Mouse (Mus musculus) liver, adult 2 months (tissue): Measurements from ENCODE around the gene Smtnl1. TPM values are rescaled to one million over a fixed set of nuclear protein-coding genes. Genes with fewer than 3 reads are reported as not detected.

Experiments used
- DNase-seq: peaks from one replicate; pipeline ENCODE4 v3.0.0-alpha.2; 2011; ENCODE audit warnings: low read depth, low spot score; ENCODE audit errors: extremely low read depth
- H3K27ac ChIP-seq: fragments of 200-500 bp; replicated peaks from 2 replicates; pipeline ENCODE4 v1.5.1; 2012; ENCODE audit warnings: low read depth, mild to moderate bottlenecking, control low read depth, inconsistent platforms, low read length; ENCODE audit not compliant: insufficient read depth
- H3K27me3 ChIP-seq: fragments of 200-500 bp; 2 replicates; pipeline ENCODE4 v1.6.1; 2012; ENCODE audit warnings: mild to moderate bottlenecking, moderate library complexity, low read length, inconsistent platforms; ENCODE audit not compliant: control insufficient read depth, insufficient read depth
- H3K36me3 ChIP-seq: fragments of 200-500 bp; 2 replicates; pipeline ENCODE4 v1.6.1; 2012; ENCODE audit warnings: low read length, inconsistent platforms; ENCODE audit not compliant: control insufficient read depth, insufficient read depth
- H3K4me1 ChIP-seq: fragments of 200-500 bp; 2 replicates; pipeline ENCODE4 v1.6.1; 2011; ENCODE audit warnings: low read length; ENCODE audit not compliant: control insufficient read depth, insufficient read depth
- H3K4me3 ChIP-seq: fragments of 200-500 bp; 2 replicates; pipeline ENCODE4 v1.5.1; 2011; ENCODE audit warnings: low read depth, mild to moderate bottlenecking, control low read depth, low read length, moderate library complexity; ENCODE audit not compliant: insufficient read depth
- H3K79me2 ChIP-seq: fragments of 200-500 bp; 2 replicates; pipeline ENCODE4 v1.6.1; 2012; ENCODE audit warnings: inconsistent platforms, mild to moderate bottlenecking, low read length, moderate library complexity; ENCODE audit not compliant: control insufficient read depth, insufficient read depth
- H3K9ac ChIP-seq: fragments of 200-500 bp; 2 replicates; pipeline ENCODE4 v1.6.1; 2012; ENCODE audit warnings: low read depth, mild to moderate bottlenecking, control low read depth, inconsistent platforms, low read length
- CTCF ChIP-seq: fragments of 200-500 bp; IDR thresholded peaks from 2 replicates; pipeline ENCODE4 v1.5.1; 2011; ENCODE audit warnings: low read depth, low read length, control low read depth
- POLR2A ChIP-seq: fragments of 200-500 bp; IDR thresholded peaks from 2 replicates; pipeline ENCODE4 v1.6.1; 2011; ENCODE audit warnings: low read length, control low read depth; ENCODE audit not compliant: insufficient read depth; ENCODE audit errors: extremely low read depth
- WGBS: fragments of 180-500 bp; shearing (Covaris S2); methylation state at CpG from one replicate; pipeline ENCODE4 v1.1.7; 2018; 5-methylcytosine and 5-hydroxymethylcytosine counted together
- polyA plus RNA-seq: library from polyadenylated mRNA; depleted of rRNA; stranded (reverse); fragments of >200 nt; gene quantifications from 2 replicates; pipeline ENCODE4 v1.2.3, GENCODE M21; 2012
- total RNA-seq: library from RNA; depleted of rRNA; stranded (reverse); fragments of >200 nt; gene quantifications from 2 replicates; pipeline ENCODE4 v1.2.3, GENCODE M21; 2014

Smtnl1 gene
- total and polyA plus RNA-seq, 2 experiments, result 0.18 TPM; not detected in 1

- Histone ChIP-seq H3K9ac (no peak overlapping the region), H3K4me1 (no peaks in the 10 kb centered on the region), H3K27ac (no peak overlapping the region), H3K4me3 (no peak overlapping the region), H3K27me3 (peaks cover 8% of the 10 kb centered on the region), H3K79me2 (no peaks in the 10 kb centered on the region), H3K36me3 (no peaks in the 10 kb centered on the region; the same call in 1 of the 2 replicates)
- TF ChIP-seq POLR2A (no peak), CTCF (no peak)
- DNase-seq, result no peak
- 71% methylated on average over 3 of the region's 3 CpGs for WGBS
Measured at GRCm38 (mm10) chr2:84862231-84862630, 39.8 kb upstream of the Smtnl1 start.

- DNase-seq, result no peak
- H3K27me3 ChIP-seq, result peaks cover 7% of the 10 kb centered on the region
- WGBS, result 90% methylated on average over 3 of the region's 3 CpGs
- H3K27ac ChIP-seq, result no peak overlapping the region
- TF ChIP-seq CTCF (no peak), POLR2A (no peak)
- H3K4me3 ChIP-seq, result no peak overlapping the region
- H3K4me1 ChIP-seq, result no peaks in the 10 kb centered on the region
- no peak overlapping the region for H3K9ac ChIP-seq
- H3K36me3 ChIP-seq, result no peaks in the 10 kb centered on the region; the same call in 1 of the 2 replicates
- H3K79me2 ChIP-seq, result no peaks in the 10 kb centered on the region
Measured at GRCm38 (mm10) chr2:84861430-84861829, 39.0 kb upstream of the Smtnl1 start.

GRCm38 (mm10) chr2:84859991-84860780, 37.7 kb upstream of the Smtnl1 start:
- 89% methylated on average over 7 of the region's 7 CpGs for WGBS
- H3K27ac ChIP-seq, result no peak overlapping the region
- H3K27me3 ChIP-seq, result no peaks in the 10 kb centered on the region
- H3K9ac ChIP-seq, result no peak overlapping the region
- H3K4me3 ChIP-seq, result no peak overlapping the region
- no peaks in the 10 kb centered on the region for H3K79me2 ChIP-seq
- TF ChIP-seq POLR2A (no peak), CTCF (no peak)
- no peaks in the 10 kb centered on the region; the same call in 1 of the 2 replicates for H3K36me3 ChIP-seq
- no peak for DNase-seq
- no peaks in the 10 kb centered on the region for H3K4me1 ChIP-seq

- no peak overlapping the region for H3K9ac ChIP-seq
- WGBS, result 92% methylated on average over 1 of the region's 1 CpGs
- no peaks in the 10 kb centered on the region; the same call in 1 of the 2 replicates for H3K36me3 ChIP-seq
Measured at GRCm38 (mm10) chr2:84858551-84858950, 36.1 kb upstream of the Smtnl1 start.

GRCm38 (mm10) chr2:84855732-84856131, 33.3 kb upstream of the Smtnl1 start:
- H3K9ac ChIP-seq, result no peak overlapping the region
- H3K4me1 ChIP-seq, result peaks cover 5% of the 10 kb centered on the region; the same call in 1 of the 2 replicates
- WGBS, result 78% methylated on average over 2 of the region's 2 CpGs
- H3K27ac ChIP-seq, result no peak overlapping the region
- no peaks in the 10 kb centered on the region for H3K27me3 ChIP-seq
- TF ChIP-seq POLR2A (no peak), CTCF (peak; percentile 93)
- H3K4me3 ChIP-seq, result no peak overlapping the region
- H3K36me3 ChIP-seq, result no peaks in the 10 kb centered on the region; the same call in 1 of the 2 replicates
- H3K79me2 ChIP-seq, result no peaks in the 10 kb centered on the region
- peak; percentile 62 for DNase-seq

More at GRCm38 (mm10) chr2:84858551-84858950, 36.1 kb upstream of the Smtnl1 start:
- H3K4me1 ChIP-seq, result no peaks in the 10 kb centered on the region
- H3K79me2 ChIP-seq, result no peaks in the 10 kb centered on the region
- no peak overlapping the region for H3K27ac ChIP-seq
- no peaks in the 10 kb centered on the region for H3K27me3 ChIP-seq
- H3K4me3 ChIP-seq, result no peak overlapping the region
- TF ChIP-seq CTCF, result no peak
- DNase-seq, result no peak
